Mouse (Mus musculus) lung, postnatal 0 days (tissue): ENCODE results near the gene Prrc2c.

ENCODE experiments used
- CTCF ChIP-seq: IDR thresholded peaks from 2 replicates; pipeline ENCODE4 v1.5.1; 2016; ENCODE audit warnings: antibody characterized with exemption, mild to moderate bottlenecking
- EP300 ChIP-seq: IDR thresholded peaks from 2 replicates; pipeline ENCODE4 v1.6.1; 2016; ENCODE audit warnings: antibody characterized with exemption, mild to moderate bottlenecking, control low read depth

DNA sequence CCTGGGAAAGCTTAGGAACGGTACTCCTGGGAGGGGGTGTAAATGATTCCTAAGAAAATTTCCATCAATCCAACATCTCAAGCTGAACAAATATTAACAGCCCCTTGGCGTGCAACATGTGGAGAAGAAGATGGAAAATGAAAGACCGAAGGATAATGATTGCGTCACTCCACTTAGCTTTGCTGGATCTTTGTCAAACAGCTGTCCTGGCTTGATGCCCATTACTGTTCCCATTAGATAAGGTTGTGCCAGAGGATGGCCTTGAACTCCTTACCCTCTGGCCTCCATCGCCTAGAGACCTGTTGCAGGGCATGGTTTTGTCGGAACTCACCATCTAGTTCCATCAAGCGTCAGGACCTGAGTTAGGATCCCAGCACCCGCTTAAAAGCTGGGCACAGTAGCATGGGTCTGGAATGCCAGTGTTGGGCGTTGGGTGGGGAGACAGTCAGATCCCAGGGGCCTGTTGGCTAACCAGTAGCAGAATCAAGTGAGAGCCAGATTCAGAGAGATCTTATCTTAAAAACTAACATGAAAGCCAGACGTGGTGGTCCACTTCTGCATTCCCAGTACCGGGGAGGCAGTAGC lies 80.0 kb downstream of the Prrc2c start:
- TF ChIP-seq CTCF = no peak
- TF ChIP-seq EP300 = no peak
